Mouse (Mus musculus): ENCODE measurements around the gene Plxnb2. TPM values are rescaled to one million over a fixed set of nuclear protein-coding genes. Genes with fewer than 3 reads are reported as not detected.

The Plxnb2 gene
- polyA plus RNA-seq, 1 experiment from 2014 or later, result 139 TPM

- Histone ChIP-seq H3K4me3 (ENCODE audit: low read length) (peak overlapping the region; percentile 79), H3K27me3 (ENCODE audit: control insufficient read depth, insufficient read depth, low read depth, low read length) (no peaks in the 10 kb centered on the region), H3K9ac (ENCODE audit: low read length) (0 out of 2 replicates have a peak overlapping the region, but pooled peaks have one; percentile 5), H3K27ac (ENCODE audit: low read length) (peak overlapping the region; percentile 73), H3K4me1 (replicated peaks; ENCODE audit: control insufficient read depth, insufficient read depth, low read length) (peaks cover 37% of the 10 kb centered on the region), H3K9me3 (ENCODE audit: control insufficient read depth, low read length) (no peaks in the 10 kb centered on the region), H3K4me2 (ENCODE audit: low read depth, low read length) (peak overlapping the region; percentile 63), H3K36me3 (ENCODE audit: control insufficient read depth, insufficient read depth, low read length) (no peaks in the 10 kb centered on the region)
- 55% methylated on average over 10 of the region's 10 CpGs for WGBS
- no peak for ATAC-seq (ENCODE audit: low read depth)
Observed at GRCm38 (mm10) chr15:89181561-89182270, 1.1 kb upstream of the Plxnb2 start.

- H3K36me3 ChIP-seq (ENCODE audit: control insufficient read depth, insufficient read depth, low read length), result no peaks in the 10 kb centered on the region
- ATAC-seq (ENCODE audit: low read depth), result no peak; the same call in 1 of the 2 replicates
- no peaks in the 10 kb centered on the region for H3K27me3 ChIP-seq (ENCODE audit: control insufficient read depth, insufficient read depth, low read depth, low read length)
- peak overlapping the region; percentile 95 for H3K27ac ChIP-seq (ENCODE audit: low read length)
- peak overlapping the region; percentile 79 for H3K4me3 ChIP-seq (ENCODE audit: low read length)
- H3K4me2 ChIP-seq (ENCODE audit: low read depth, low read length), result peak overlapping the region; percentile 63
- H3K4me1 ChIP-seq (replicated peaks; ENCODE audit: control insufficient read depth, insufficient read depth, low read length), result peaks cover 53% of the 10 kb centered on the region
- no peaks in the 10 kb centered on the region for H3K9me3 ChIP-seq (ENCODE audit: control insufficient read depth, low read length)
- H3K9ac ChIP-seq (ENCODE audit: low read length), result peak overlapping the region; percentile 91
- 0% methylated on average over 26 of the region's 26 CpGs for WGBS
Observed at GRCm38 (mm10) chr15:89180081-89180541, 477 bp downstream of the Plxnb2 start.

- 3% methylated on average over 6 of the region's 6 CpGs for WGBS
Observed at GRCm38 (mm10) chr15:89179630-89179964, 991 bp downstream of the Plxnb2 start.

GRCm38 (mm10) chr15:89178954-89179629 is 1.5 kb downstream of the Plxnb2 start:
- H3K36me3 ChIP-seq (ENCODE audit: control insufficient read depth, insufficient read depth, low read length), result no peaks in the 10 kb centered on the region
- under 1% methylated on average over 16 of the region's 16 CpGs for WGBS
- peak overlapping the region; percentile 63 for H3K4me2 ChIP-seq (ENCODE audit: low read depth, low read length)
- peak overlapping the region; percentile 79 for H3K4me3 ChIP-seq (ENCODE audit: low read length)
- H3K27ac ChIP-seq (ENCODE audit: low read length), result peak overlapping the region; percentile 95
- H3K9ac ChIP-seq (ENCODE audit: low read length), result peak overlapping the region; percentile 91
- H3K9me3 ChIP-seq (ENCODE audit: control insufficient read depth, low read length), result no peaks in the 10 kb centered on the region
- peak; percentile 69 for ATAC-seq (ENCODE audit: low read depth)
- peaks cover 63% of the 10 kb centered on the region for H3K4me1 ChIP-seq (replicated peaks; ENCODE audit: control insufficient read depth, insufficient read depth, low read length)
- no peaks in the 10 kb centered on the region for H3K27me3 ChIP-seq (ENCODE audit: control insufficient read depth, insufficient read depth, low read depth, low read length)

More at GRCm38 (mm10) chr15:89179630-89179964, 991 bp downstream of the Plxnb2 start:
- Histone ChIP-seq H3K4me1 (replicated peaks; ENCODE audit: control insufficient read depth, insufficient read depth, low read length) (peaks cover 58% of the 10 kb centered on the region), H3K27me3 (ENCODE audit: control insufficient read depth, insufficient read depth, low read depth, low read length) (no peaks in the 10 kb centered on the region), H3K36me3 (ENCODE audit: control insufficient read depth, insufficient read depth, low read length) (no peaks in the 10 kb centered on the region), H3K4me2 (ENCODE audit: low read depth, low read length) (peak overlapping the region; percentile 63), H3K9me3 (ENCODE audit: control insufficient read depth, low read length) (no peaks in the 10 kb centered on the region), H3K4me3 (ENCODE audit: low read length) (peak overlapping the region; percentile 79), H3K27ac (ENCODE audit: low read length) (peak overlapping the region; percentile 95), H3K9ac (ENCODE audit: low read length) (peak overlapping the region; percentile 91)
- no peak for ATAC-seq (ENCODE audit: low read depth)

GRCm38 (mm10) chr15:89178260-89178860 is 2.2 kb downstream of the Plxnb2 start:
- H3K36me3 ChIP-seq (ENCODE audit: control insufficient read depth, insufficient read depth, low read length), result no peaks in the 10 kb centered on the region
- H3K4me1 ChIP-seq (replicated peaks; ENCODE audit: control insufficient read depth, insufficient read depth, low read length), result peaks cover 71% of the 10 kb centered on the region
- no peaks in the 10 kb centered on the region for H3K27me3 ChIP-seq (ENCODE audit: control insufficient read depth, insufficient read depth, low read depth, low read length)
- H3K27ac ChIP-seq (ENCODE audit: low read length), result peak overlapping the region; percentile 95
- 51% methylated on average over 7 of the region's 7 CpGs for WGBS
- peak overlapping the region; percentile 79 for H3K4me3 ChIP-seq (ENCODE audit: low read length)
- peak overlapping the region; percentile 91 for H3K9ac ChIP-seq (ENCODE audit: low read length)
- no peak for ATAC-seq (ENCODE audit: low read depth)
- H3K4me2 ChIP-seq (ENCODE audit: low read depth, low read length), result peak overlapping the region; percentile 63
- no peaks in the 10 kb centered on the region for H3K9me3 ChIP-seq (ENCODE audit: control insufficient read depth, low read length)

DNA sequence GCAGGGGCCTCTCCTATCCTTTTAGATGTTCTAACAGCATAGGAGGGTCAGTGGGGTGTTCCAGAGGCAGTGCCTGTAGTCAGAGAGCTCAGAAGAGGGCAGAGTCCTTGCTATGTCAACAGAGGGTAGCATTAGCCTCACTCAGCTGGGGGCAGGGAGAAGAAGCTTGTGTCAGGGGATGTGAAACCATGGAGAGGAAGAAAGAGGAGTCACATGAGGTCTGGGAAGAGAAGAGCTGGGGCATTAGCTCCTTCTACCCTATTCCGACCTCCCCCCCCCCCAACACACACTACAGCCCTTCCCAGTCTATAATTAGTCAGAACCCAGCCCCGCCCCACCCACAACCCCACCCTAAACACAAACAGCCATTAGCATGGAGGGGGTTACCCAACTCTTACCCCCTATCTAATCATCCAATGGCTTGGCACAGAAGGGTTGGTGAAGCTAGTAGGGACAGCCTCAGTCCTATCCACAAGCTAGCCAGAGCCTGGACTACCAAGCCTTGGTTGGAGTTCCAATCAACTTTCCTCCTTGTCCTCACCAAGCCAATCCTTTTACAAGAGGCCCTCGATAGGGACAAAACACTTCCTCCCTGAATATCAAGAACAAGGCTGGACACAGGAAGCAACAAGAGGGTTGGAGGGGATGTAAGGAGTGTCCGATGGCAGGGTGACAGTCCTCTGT is 2.9 kb downstream of the Plxnb2 start:
- Histone ChIP-seq H3K36me3 (ENCODE audit: control insufficient read depth, insufficient read depth, low read length) (no peaks in the 10 kb centered on the region), H3K4me1 (replicated peaks; ENCODE audit: control insufficient read depth, insufficient read depth, low read length) (peaks cover 75% of the 10 kb centered on the region), H3K4me3 (ENCODE audit: low read length) (peak overlapping the region; percentile 79), H3K9ac (ENCODE audit: low read length) (peak overlapping the region; percentile 20), H3K27ac (ENCODE audit: low read length) (peak overlapping the region; percentile 95), H3K27me3 (ENCODE audit: control insufficient read depth, insufficient read depth, low read depth, low read length) (no peaks in the 10 kb centered on the region), H3K4me2 (ENCODE audit: low read depth, low read length) (peak overlapping the region; percentile 63), H3K9me3 (ENCODE audit: control insufficient read depth, low read length) (no peaks in the 10 kb centered on the region)
- ATAC-seq (ENCODE audit: low read depth), result no peak
- 44% methylated on average over 4 of the region's 4 CpGs for WGBS

DNA sequence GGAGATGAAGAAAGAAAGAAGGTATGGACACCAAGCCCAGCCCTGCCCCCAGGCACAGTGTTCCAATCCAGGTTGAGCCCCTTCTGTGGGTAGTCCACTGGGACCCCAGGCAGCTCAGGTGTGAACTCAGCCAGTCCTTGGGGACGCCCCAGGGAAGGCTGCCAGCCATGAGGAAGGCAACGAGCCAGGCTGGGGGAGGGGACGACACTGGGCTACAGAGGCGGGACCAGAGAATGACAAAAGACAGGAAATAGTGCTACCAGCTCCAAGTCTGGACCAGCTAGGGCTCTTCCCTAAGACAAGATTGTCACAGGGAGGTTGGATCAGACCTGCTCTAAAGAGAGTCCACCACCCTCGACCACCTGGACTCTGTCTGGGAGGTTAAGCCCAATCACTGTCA is 3.5 kb downstream of the Plxnb2 start:
- Histone ChIP-seq H3K27me3 (ENCODE audit: control insufficient read depth, insufficient read depth, low read depth, low read length) (no peaks in the 10 kb centered on the region), H3K36me3 (ENCODE audit: control insufficient read depth, insufficient read depth, low read length) (no peaks in the 10 kb centered on the region), H3K4me3 (ENCODE audit: low read length) (peak overlapping the region; percentile 19; the same call in 1 of the 2 replicates), H3K27ac (ENCODE audit: low read length) (peak overlapping the region; percentile 87), H3K4me2 (ENCODE audit: low read depth, low read length) (peak overlapping the region; percentile 63), H3K4me1 (replicated peaks; ENCODE audit: control insufficient read depth, insufficient read depth, low read length) (peaks cover 75% of the 10 kb centered on the region), H3K9ac (ENCODE audit: low read length) (peak overlapping the region; percentile 20), H3K9me3 (ENCODE audit: control insufficient read depth, low read length) (no peaks in the 10 kb centered on the region)
- peak; percentile 5; the same call in 1 of the 2 replicates for ATAC-seq (ENCODE audit: low read depth)
- 2% methylated on average over 5 of the region's 5 CpGs for WGBS

- no peaks in the 10 kb centered on the region for H3K27me3 ChIP-seq (ENCODE audit: control insufficient read depth, insufficient read depth, low read depth, low read length)
- no peak overlapping the region for H3K4me3 ChIP-seq (ENCODE audit: low read length)
- H3K27ac ChIP-seq (ENCODE audit: low read length), result peak overlapping the region; percentile 79
- peaks cover 76% of the 10 kb centered on the region for H3K4me1 ChIP-seq (replicated peaks; ENCODE audit: control insufficient read depth, insufficient read depth, low read length)
- no peaks in the 10 kb centered on the region for H3K9me3 ChIP-seq (ENCODE audit: control insufficient read depth, low read length)
- ATAC-seq (ENCODE audit: low read depth), result no peak
- peak overlapping the region; percentile 26; the same call in 1 of the 2 replicates for H3K9ac ChIP-seq (ENCODE audit: low read length)
- WGBS, result 37% methylated on average over 13 of the region's 13 CpGs
- peak overlapping the region; percentile 16 for H3K4me2 ChIP-seq (ENCODE audit: low read depth, low read length)
- no peaks in the 10 kb centered on the region for H3K36me3 ChIP-seq (ENCODE audit: control insufficient read depth, insufficient read depth, low read length)
Observed at GRCm38 (mm10) chr15:89175411-89176155, 5.0 kb downstream of the Plxnb2 start.
